Mouse (Mus musculus): Measurements from ENCODE around the gene Tbccd1.

Gene Tbccd1

GRCm38 (mm10) chr16:22856773-22857172 lies 696 bp downstream of the Tbccd1 start:
- no peak for DNase-seq

- no peak for DNase-seq
These were observed 4.8 kb downstream of the Tbccd1 start for GRCm38 (mm10) chr16:22852709-22853108.

- no peak for DNase-seq
These were observed 9.1 kb downstream of the Tbccd1 start for GRCm38 (mm10) chr16:22848331-22848730.

GRCm38 (mm10) chr16:22847686-22848085 lies 9.8 kb downstream of the Tbccd1 start:
- DNase-seq = no peak

- DNase-seq = no peak
These were observed 12.0 kb downstream of the Tbccd1 start for GRCm38 (mm10) chr16:22845481-22845880.

- no peak for DNase-seq
These were observed 12.6 kb downstream of the Tbccd1 start for GRCm38 (mm10) chr16:22844834-22845233.

- peak; percentile 20 to 32 for DNase-seq
These were observed 13.2 kb downstream of the Tbccd1 start for GRCm38 (mm10) chr16:22844061-22844801.

- DNase-seq = no peak
These were observed 14.6 kb downstream of the Tbccd1 start for GRCm38 (mm10) chr16:22842871-22843270.

- DNase-seq = no peak
These were observed 18.2 kb downstream of the Tbccd1 start for GRCm38 (mm10) chr16:22839146-22839857.

- no peak for DNase-seq
These were observed 24.4 kb downstream of the Tbccd1 start for GRCm38 (mm10) chr16:22832932-22833525.

- DNase-seq = no peak
These were observed 36.7 kb downstream of the Tbccd1 start for GRCm38 (mm10) chr16:22820731-22821130.

GRCm38 (mm10) chr16:22811477-22811876 lies 46.0 kb downstream of the Tbccd1 start, which contains the start of gene Crygs:
Gene Crygs, minus strand, starts transcription at chr16:22811577.
- no peak for DNase-seq

- peak; percentile 30 to 38 for DNase-seq
These were observed 49.9 kb downstream of the Tbccd1 start for GRCm38 (mm10) chr16:22807468-22808070.

- no peak for DNase-seq
These were observed 54.7 kb downstream of the Tbccd1 start for GRCm38 (mm10) chr16:22802786-22803185.

GRCm38 (mm10) chr16:22800849-22801109 lies 56.7 kb downstream of the Tbccd1 start:
- DNase-seq = no peak

- DNase-seq = no peak
These were observed 57.2 kb downstream of the Tbccd1 start for GRCm38 (mm10) chr16:22800026-22800848.

- DNase-seq = no peak
These were observed 58.9 kb downstream of the Tbccd1 start for GRCm38 (mm10) chr16:22798520-22798919.

GRCm38 (mm10) chr16:22797521-22797920 lies 59.9 kb downstream of the Tbccd1 start:
- no peak for DNase-seq

GRCm38 (mm10) chr16:22795497-22795896 lies 62.0 kb downstream of the Tbccd1 start:
- DNase-seq = no peak

GRCm38 (mm10) chr16:22791235-22791634 lies 66.2 kb downstream of the Tbccd1 start:
- no peak for DNase-seq

- peak; percentile 20 to 56 for DNase-seq
These were observed 67.5 kb downstream of the Tbccd1 start for GRCm38 (mm10) chr16:22789908-22790367.

- DNase-seq = no peak
These were observed 74.8 kb downstream of the Tbccd1 start for GRCm38 (mm10) chr16:22782686-22783085.
